Mouse (Mus musculus) cerebellum, adult (tissue): ENCODE measurements around the gene Mcts2.
"Not testable (repeated sequence)": the region's sequence is repeated elsewhere in the genome, so short reads cannot be mapped to it uniquely, and the experiment has no call there.

Experiments
- ATAC-seq: cut with Nextera tagmentation; 2 replicates; pipeline ENCODE4 v1.9.2; 2017; ENCODE audit warnings: mild to moderate bottlenecking, moderate library complexity, mixed read lengths; ENCODE audit not compliant: insufficient number of reproducible peaks, low FRiP score, low TSS enrichment

Gene Mcts2

GRCm38 (mm10) chr2:152686806-152687267 lies at the start of gene Mcts2:
Gene Mcts2, plus strand, starts transcription at chr2:152687035.
- peak; percentile 92 for ATAC-seq

GRCm38 (mm10) chr2:152637381-152637780 lies 49.5 kb upstream of the Mcts2 start:
- ATAC-seq, result no peak

- ATAC-seq, result no peak
These were observed 48.0 kb upstream of the Mcts2 start for GRCm38 (mm10) chr2:152638865-152639264.

- no peak for ATAC-seq
These were observed 47.3 kb upstream of the Mcts2 start for GRCm38 (mm10) chr2:152639406-152640113.

- ATAC-seq, result no peak
These were observed 33.8 kb upstream of the Mcts2 start for GRCm38 (mm10) chr2:152652901-152653620.

GRCm38 (mm10) chr2:152653874-152654715 lies 32.7 kb upstream of the Mcts2 start:
- no peak for ATAC-seq

- no peak for ATAC-seq
These were observed 29.4 kb upstream of the Mcts2 start for GRCm38 (mm10) chr2:152657398-152657797.

GRCm38 (mm10) chr2:152661163-152661562 lies 25.7 kb upstream of the Mcts2 start:
- no peak for ATAC-seq

GRCm38 (mm10) chr2:152666191-152666590 lies 20.6 kb upstream of the Mcts2 start:
- not testable (repeated sequence) for ATAC-seq

GRCm38 (mm10) chr2:152669256-152669638 lies 17.6 kb upstream of the Mcts2 start, which contains the start of gene H13:
Gene H13, plus strand, starts transcription at chr2:152669461.
- ATAC-seq, result peak; percentile 79

- ATAC-seq, result peak; percentile 61
These were observed 17.0 kb upstream of the Mcts2 start for GRCm38 (mm10) chr2:152669639-152670484.

- ATAC-seq, result no peak
These were observed 15.7 kb upstream of the Mcts2 start for GRCm38 (mm10) chr2:152670983-152671641.

GRCm38 (mm10) chr2:152671642-152671999 lies 15.2 kb upstream of the Mcts2 start:
- no peak for ATAC-seq

- no peak for ATAC-seq
These were observed 14.7 kb upstream of the Mcts2 start for GRCm38 (mm10) chr2:152672166-152672565.

- ATAC-seq, result no peak
These were observed 12.7 kb upstream of the Mcts2 start for GRCm38 (mm10) chr2:152674148-152674547.

GRCm38 (mm10) chr2:152675252-152675791 lies 11.5 kb upstream of the Mcts2 start:
- ATAC-seq, result no peak

- no peak for ATAC-seq
These were observed 8.5 kb upstream of the Mcts2 start for GRCm38 (mm10) chr2:152678302-152678701.

GRCm38 (mm10) chr2:152678925-152679324 lies 7.9 kb upstream of the Mcts2 start:
- no peak for ATAC-seq

- ATAC-seq, result no peak
These were observed 7.0 kb upstream of the Mcts2 start for GRCm38 (mm10) chr2:152679701-152680355.
